14 mouse cellular contexts compared by ENCODE assay signal in genomic region chr7:45125649-45126048, GRCm38 (mm10). TPM values are rescaled to one million over a fixed set of nuclear protein-coding genes. Genes with fewer than 3 reads are reported as not detected.
DNase-seq lines count a peak whose midpoint lies in the region; ATAC-seq and TF ChIP-seq lines count a peak whose summit lies in the region.
"Not testable (repeated sequence)": the region's sequence is repeated elsewhere in the genome, so short reads cannot be mapped to it uniquely, and the experiment has no call there.
"Had no signal": no experiment of that assay in that cellular context is flagged by ENCODE, and none has a peak within 500 bp of the region (broad histone marks: within the 10 kb centered on the region; RNA-seq: fewer than 3 reads in every experiment).

No protein-coding gene starts in this region.

- not testable (repeated sequence) for H3K27me3 ChIP-seq in embryonic facial prominence, embryonic 15.5 days; heart, embryonic 10.5 days (ENCODE audit: insufficient read depth, poor library complexity, severe bottlenecking); hindbrain, embryonic 15.5 days; limb, embryonic 10.5 days (ENCODE audit: low read depth, poor library complexity, severe bottlenecking); liver, embryonic 15.5 days; midbrain, postnatal 0 days (ENCODE audit: insufficient read depth, low read length)

- DNase-seq in R1 (ENCODE audit: low read depth, low spot score), result peak; percentile 38
- DNase-seq in heart, embryonic 10.5 days (ENCODE audit: low spot score); limb, embryonic 10.5 days (ENCODE audit: low spot score); midbrain, postnatal 0 days (ENCODE audit: low spot score): not testable (repeated sequence)
- peak; percentile 18 for DNase-seq in yolk sac, embryonic 10.5 days (ENCODE audit: low spot score)

- H3K4me2 ChIP-seq in embryonic facial prominence, embryonic 15.5 days (replicated peaks), result peak overlapping the region; percentile 64
- 0 out of 2 replicates have a peak overlapping the region, but pooled peaks have one; percentile 80 for H3K4me2 ChIP-seq in hindbrain, embryonic 15.5 days
- peak overlapping the region; percentile 88 for H3K4me2 ChIP-seq in liver, embryonic 15.5 days
- not testable (repeated sequence) for H3K4me2 ChIP-seq in midbrain, postnatal 0 days (ENCODE audit: low read depth, low read length, poor library complexity, severe bottlenecking)

- H3K9ac ChIP-seq in embryonic facial prominence, embryonic 15.5 days; hindbrain, embryonic 15.5 days; liver, embryonic 15.5 days; midbrain, postnatal 0 days (replicated peaks; ENCODE audit: low read length, poor library complexity, severe bottlenecking): not testable (repeated sequence)

- H3K27ac ChIP-seq in embryonic facial prominence, embryonic 15.5 days (replicated peaks), result peak overlapping the region; percentile 88
- H3K27ac ChIP-seq in heart, embryonic 10.5 days, result 0 out of 2 replicates have a peak overlapping the region, but pooled peaks have one; percentile 96
- H3K27ac ChIP-seq in hindbrain, embryonic 15.5 days (replicated peaks), result peak overlapping the region; percentile 84; the same call in 1 of the 2 replicates
- not testable (repeated sequence) for H3K27ac ChIP-seq in limb, embryonic 10.5 days
- peak overlapping the region; percentile 87 for H3K27ac ChIP-seq in liver, embryonic 15.5 days (replicated peaks)
- H3K27ac ChIP-seq in midbrain, postnatal 0 days (ENCODE audit: low read depth, low read length), result peak overlapping the region; percentile 73; the same call in 1 of the 2 replicates

- TF ChIP-seq CTCF in midbrain, postnatal 0 days (IDR thresholded peaks at IDR 0.05), result not testable (repeated sequence)

- H3K4me1 ChIP-seq in embryonic facial prominence, embryonic 15.5 days, result peaks cover 66% of the 10 kb centered on the region
- peaks cover 52% of the 10 kb centered on the region for H3K4me1 ChIP-seq in heart, embryonic 10.5 days
- H3K4me1 ChIP-seq in hindbrain, embryonic 15.5 days (replicated peaks), result peaks cover 64% of the 10 kb centered on the region
- H3K4me1 ChIP-seq in limb, embryonic 10.5 days, result peaks cover 62% of the 10 kb centered on the region
- peaks cover 80% of the 10 kb centered on the region for H3K4me1 ChIP-seq in liver, embryonic 15.5 days (replicated peaks)
- not testable (repeated sequence) for H3K4me1 ChIP-seq in midbrain, postnatal 0 days (ENCODE audit: insufficient read depth, low read length)

- WGBS in embryonic facial prominence, embryonic 15.5 days, result 71% methylated on average over 5 of the region's 5 CpGs
- 76% methylated on average over 5 of the region's 5 CpGs for WGBS in heart, embryonic 10.5 days
- 66% methylated on average over 5 of the region's 5 CpGs for WGBS in hindbrain, embryonic 15.5 days
- WGBS in limb, embryonic 10.5 days, result 66% methylated on average over 5 of the region's 5 CpGs
- 57% methylated on average over 5 of the region's 5 CpGs for WGBS in liver, embryonic 15.5 days (ENCODE audit: insufficient replicate concordance)
- 61% methylated on average over 5 of the region's 5 CpGs for WGBS in midbrain, postnatal 0 days

- ATAC-seq in embryonic facial prominence, embryonic 15.5 days (ENCODE audit: insufficient number of reproducible peaks, low FRiP score, low TSS enrichment, low read depth); hindbrain, embryonic 15.5 days (ENCODE audit: low FRiP score, low read depth); liver, embryonic 15.5 days (ENCODE audit: insufficient read depth); midbrain, postnatal 0 days (ENCODE audit: low FRiP score): not testable (repeated sequence)

- peaks cover 49% of the 10 kb centered on the region for H3K36me3 ChIP-seq in embryonic facial prominence, embryonic 15.5 days
- H3K36me3 ChIP-seq in heart, embryonic 10.5 days, result peaks cover 57% of the 10 kb centered on the region
- peaks cover 51% of the 10 kb centered on the region for H3K36me3 ChIP-seq in hindbrain, embryonic 15.5 days
- H3K36me3 ChIP-seq in limb, embryonic 10.5 days, result peaks cover 59% of the 10 kb centered on the region
- H3K36me3 ChIP-seq in liver, embryonic 15.5 days (replicated peaks), result peaks cover 56% of the 10 kb centered on the region
- peaks cover 36% of the 10 kb centered on the region for H3K36me3 ChIP-seq in midbrain, postnatal 0 days (ENCODE audit: insufficient read depth, low read length)

- H3K4me3 ChIP-seq in embryonic facial prominence, embryonic 15.5 days (replicated peaks), result peak overlapping the region; percentile 96; the same call in 1 of the 2 replicates
- H3K4me3 ChIP-seq in heart, embryonic 10.5 days, result peak overlapping the region; percentile 97
- H3K4me3 ChIP-seq in hindbrain, embryonic 15.5 days; midbrain, postnatal 0 days (ENCODE audit: low read depth, low read length): not testable (repeated sequence)
- peak overlapping the region; percentile 84 for H3K4me3 ChIP-seq in limb, embryonic 10.5 days
- H3K4me3 ChIP-seq in liver, embryonic 15.5 days (replicated peaks), result peak overlapping the region; percentile 89; the same call in 1 of the 2 replicates

- not testable (repeated sequence) for H3K9me3 ChIP-seq in embryonic facial prominence, embryonic 15.5 days (replicated peaks); heart, embryonic 10.5 days; hindbrain, embryonic 15.5 days; limb, embryonic 10.5 days (replicated peaks); liver, embryonic 15.5 days (replicated peaks); midbrain, postnatal 0 days (ENCODE audit: low read length)

RNA-seq across cellular contexts. Expression of gene Rps11, which starts 1.4 kb away (rescaled TPM):
- polyA plus RNA-seq in embryonic facial prominence, embryonic 15.5 days (2015; fragmentation: Nextera tagmentation; extraction: Ambion mirVana), result 1,509 and 1,523 TPM in 2 replicates
- 1,266 and 1,534 TPM in 2 replicates for polyA plus RNA-seq in heart, embryonic 10.5 days (2016; fragmentation: Nextera tagmentation; extraction: Ambion mirVana)
- 762 and 841 TPM in 2 replicates for polyA plus RNA-seq in hindbrain, embryonic 15.5 days (2015; fragmentation: Nextera tagmentation; extraction: Ambion mirVana)
- 1,846 and 2,302 TPM in 2 replicates for polyA plus RNA-seq in limb, embryonic 10.5 days (2016; fragmentation: Nextera tagmentation; extraction: Ambion mirVana)
- polyA plus RNA-seq in liver, embryonic 15.5 days (2015; fragmentation: Nextera tagmentation; extraction: Ambion mirVana), result 673 and 768 TPM in 2 replicates
- total RNA-seq in midbrain, postnatal 0 days (2014; rRNA removed), result 1,069 and 1,136 TPM in 2 replicates
- 671 and 697 TPM in 2 replicates for polyA plus RNA-seq in midbrain, postnatal 0 days (2015; fragmentation: Nextera tagmentation; extraction: Ambion mirVana)

RNA-seq across cellular contexts. Expression of gene Rpl13a, which starts 2.9 kb away (rescaled TPM):
- 1,369 and 1,440 TPM in 2 replicates for polyA plus RNA-seq in embryonic facial prominence, embryonic 15.5 days (2015; fragmentation: Nextera tagmentation; extraction: Ambion mirVana)
- polyA plus RNA-seq in heart, embryonic 10.5 days (2016; fragmentation: Nextera tagmentation; extraction: Ambion mirVana), result 873 and 1,060 TPM in 2 replicates
- polyA plus RNA-seq in hindbrain, embryonic 15.5 days (2015; fragmentation: Nextera tagmentation; extraction: Ambion mirVana), result 624 and 661 TPM in 2 replicates
- polyA plus RNA-seq in limb, embryonic 10.5 days (2016; fragmentation: Nextera tagmentation; extraction: Ambion mirVana), result 1,210 and 1,327 TPM in 2 replicates
- 534 and 633 TPM in 2 replicates for polyA plus RNA-seq in liver, embryonic 15.5 days (2015; fragmentation: Nextera tagmentation; extraction: Ambion mirVana)
- total RNA-seq in midbrain, postnatal 0 days (2014; rRNA removed), result 1,048 and 1,621 TPM in 2 replicates
- 667 and 701 TPM in 2 replicates for polyA plus RNA-seq in midbrain, postnatal 0 days (2015; fragmentation: Nextera tagmentation; extraction: Ambion mirVana)

RNA-seq across cellular contexts. Expression of gene Gm45713, which starts 10.4 kb away (rescaled TPM):
- polyA plus RNA-seq in embryonic facial prominence, embryonic 15.5 days (2015; fragmentation: Nextera tagmentation; extraction: Ambion mirVana), result 0.12 and 0.37 TPM in 2 replicates
- 0.36 and 0.58 TPM in 2 replicates for polyA plus RNA-seq in heart, embryonic 10.5 days (2016; fragmentation: Nextera tagmentation; extraction: Ambion mirVana)
- not detected in 2 replicates for polyA plus RNA-seq in hindbrain, embryonic 15.5 days (2015; fragmentation: Nextera tagmentation; extraction: Ambion mirVana)
- not detected in 2 replicates for polyA plus RNA-seq in limb, embryonic 10.5 days (2016; fragmentation: Nextera tagmentation; extraction: Ambion mirVana)
- polyA plus RNA-seq in liver, embryonic 15.5 days (2015; fragmentation: Nextera tagmentation; extraction: Ambion mirVana), result 0.10 TPM in 1 of 2 replicates, not detected in the other
- total RNA-seq in midbrain, postnatal 0 days (2014; rRNA removed), result 2.0 TPM in 1 of 2 replicates, not detected in the other
- 0.39 TPM in 1 of 2 replicates, not detected in the other for polyA plus RNA-seq in midbrain, postnatal 0 days (2015; fragmentation: Nextera tagmentation; extraction: Ambion mirVana)
- total RNA-seq: adrenal gland, adult 8-10 months; forebrain, postnatal 0 days; gastrocnemius, postnatal 10 days; left cerebral cortex, postnatal 10 days; megakaryocyte, adult 5-6 weeks had no signal
- polyA plus RNA-seq: CD4-positive, CD25-positive, alpha-beta regulatory T cell, adult 4 months; forebrain, postnatal 0 days had no signal

RNA-seq across cellular contexts. Expression of gene Flt3l, which starts 10.6 kb away (rescaled TPM):
- 2.6 and 3.4 TPM in 2 replicates for polyA plus RNA-seq in embryonic facial prominence, embryonic 15.5 days (2015; fragmentation: Nextera tagmentation; extraction: Ambion mirVana)
- polyA plus RNA-seq in heart, embryonic 10.5 days (2016; fragmentation: Nextera tagmentation; extraction: Ambion mirVana), result 2.5 and 3.1 TPM in 2 replicates
- polyA plus RNA-seq in hindbrain, embryonic 15.5 days (2015; fragmentation: Nextera tagmentation; extraction: Ambion mirVana), result 2.0 and 2.7 TPM in 2 replicates
- 1.4 and 1.5 TPM in 2 replicates for polyA plus RNA-seq in limb, embryonic 10.5 days (2016; fragmentation: Nextera tagmentation; extraction: Ambion mirVana)
- polyA plus RNA-seq in liver, embryonic 15.5 days (2015; fragmentation: Nextera tagmentation; extraction: Ambion mirVana), result 3.4 and 3.7 TPM in 2 replicates
- total RNA-seq in midbrain, postnatal 0 days (2014; rRNA removed), result 3.4 and 7.8 TPM in 2 replicates
- 1.3 and 1.7 TPM in 2 replicates for polyA plus RNA-seq in midbrain, postnatal 0 days (2015; fragmentation: Nextera tagmentation; extraction: Ambion mirVana)

RNA-seq across cellular contexts. Expression of gene Fcgrt, which starts 22.0 kb away (rescaled TPM):
- polyA plus RNA-seq in embryonic facial prominence, embryonic 15.5 days (2015; fragmentation: Nextera tagmentation; extraction: Ambion mirVana), result 126 and 135 TPM in 2 replicates
- 7.8 and 10.2 TPM in 2 replicates for polyA plus RNA-seq in heart, embryonic 10.5 days (2016; fragmentation: Nextera tagmentation; extraction: Ambion mirVana)
- polyA plus RNA-seq in hindbrain, embryonic 15.5 days (2015; fragmentation: Nextera tagmentation; extraction: Ambion mirVana), result 33.9 and 36.9 TPM in 2 replicates
- 5.2 and 7.8 TPM in 2 replicates for polyA plus RNA-seq in limb, embryonic 10.5 days (2016; fragmentation: Nextera tagmentation; extraction: Ambion mirVana)
- 43.6 and 51.2 TPM in 2 replicates for polyA plus RNA-seq in liver, embryonic 15.5 days (2015; fragmentation: Nextera tagmentation; extraction: Ambion mirVana)
- total RNA-seq in midbrain, postnatal 0 days (2014; rRNA removed), result 27.2 and 30.5 TPM in 2 replicates
- 36.4 and 44.5 TPM in 2 replicates for polyA plus RNA-seq in midbrain, postnatal 0 days (2015; fragmentation: Nextera tagmentation; extraction: Ambion mirVana)
